Mouse (Mus musculus) adrenal gland, adult 18-20 months (tissue): ENCODE data around the gene B3gnt3. TPM values are rescaled to one million over a fixed set of nuclear protein-coding genes. Genes with fewer than 3 reads are reported as not detected.
"Not testable (repeated sequence)": the region's sequence is repeated elsewhere in the genome, so short reads cannot be mapped to it uniquely, and the experiment has no call there.

Experiments
- DNase-seq, 2 experiments: peaks; one replicate each; pipeline ENCODE4 v3.0.0; 2021 to 2022; ENCODE audit warnings: low spot score in 2 of 2
- long read RNA-seq, 2 experiments: library from polyadenylated mRNA; stranded (forward); transcript quantifications; one replicate each; pipeline ENCODE4 v2.0.0; 2021
- total RNA-seq, 2 experiments: library from RNA; stranded (reverse); gene quantifications; 1 replicate in 1 of 2; 2 replicates in 1 of 2; pipeline ENCODE4 v1.2.3; 2021

Gene B3gnt3
- total RNA-seq, result 1 to 10 TPM; 3.5 to 4.3 TPM
- long read RNA-seq, experiment 1, transcript B3gnt3-201 (3 exons, 3,055 nt), result major isoform, 9 of 11 reads
- long read RNA-seq, experiment 1, partial matches to known transcripts, result 0 of 11 reads
- long read RNA-seq, experiment 1, other reads (novel, unspliced or antisense), result 2 of 11 reads
- long read RNA-seq, experiment 2, partial matches to known transcripts, result 0 of 3 reads
- long read RNA-seq, experiment 2, other reads (novel, unspliced or antisense), result 1 of 3 reads

DNA sequence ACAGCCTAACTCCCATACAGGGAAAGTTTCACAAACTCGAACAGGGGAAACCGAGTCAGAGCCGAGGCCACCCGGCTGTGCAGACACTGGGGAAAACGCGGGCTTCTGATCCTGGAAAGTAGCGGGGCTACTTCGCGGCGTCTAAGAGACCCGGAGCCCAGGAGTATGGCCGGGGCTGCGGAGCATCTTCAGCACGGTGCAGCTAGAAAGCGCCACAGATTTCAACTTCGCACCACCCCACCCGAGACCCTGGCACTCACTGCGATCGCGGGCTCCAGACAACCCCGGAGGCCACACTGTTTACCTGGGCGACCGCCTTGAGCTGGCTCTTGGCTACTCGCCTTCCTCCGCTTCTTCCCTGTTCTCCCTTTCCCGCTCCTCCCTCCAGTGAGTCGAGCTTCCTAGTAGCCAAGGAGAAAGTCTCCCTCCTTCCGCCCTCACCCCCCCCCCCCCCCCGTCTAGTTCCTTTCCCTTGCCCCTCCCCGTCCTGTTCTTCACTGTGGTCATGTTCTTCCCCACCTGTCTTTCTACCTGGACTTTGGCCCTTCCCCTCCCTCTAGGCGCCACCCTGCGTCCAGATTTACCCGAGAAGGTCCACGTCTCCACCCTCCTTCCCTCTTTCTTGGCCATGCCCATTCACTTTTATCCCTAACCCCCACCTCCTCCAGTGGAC lies at the start of gene B3gnt3:
B3gnt3 (minus strand) TSS at position 376 of the 673 bp plus-strand sequence.
- no peak for DNase-seq

DNA sequence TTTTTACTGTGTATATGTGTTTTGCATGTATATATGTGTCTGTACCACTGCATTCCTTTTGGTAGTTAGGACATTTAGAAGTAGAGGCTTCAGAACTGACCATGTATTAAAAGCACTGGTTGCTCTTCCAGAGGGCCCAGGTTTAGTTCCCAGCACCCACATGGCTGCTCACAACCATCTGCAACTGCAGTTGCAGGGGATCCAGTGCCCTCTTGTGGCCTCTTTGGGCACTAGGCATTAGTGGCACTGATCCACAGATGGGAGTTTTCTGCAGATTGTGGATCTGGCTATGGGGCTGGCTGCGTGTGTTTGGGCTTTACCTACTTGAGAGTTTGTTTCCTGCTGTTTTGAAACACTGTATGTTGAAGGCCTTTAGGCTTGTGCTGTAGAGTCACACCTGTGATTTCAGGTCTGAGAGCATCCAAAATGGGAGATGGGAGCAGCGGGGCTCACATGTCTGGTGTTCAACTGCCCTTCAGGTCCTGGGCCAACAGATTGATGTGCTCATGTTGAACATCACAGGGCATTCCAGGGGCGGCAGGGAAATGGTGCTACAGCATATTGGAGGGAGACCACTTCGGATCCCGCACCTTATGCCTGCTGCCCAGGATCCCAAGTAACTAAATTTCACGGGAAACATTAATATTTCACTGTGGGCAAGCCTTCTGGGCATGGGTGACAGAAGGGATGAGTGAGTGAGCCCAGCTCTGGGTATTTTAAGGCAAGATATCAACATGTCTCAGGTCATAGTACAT lies 47.9 kb upstream of the B3gnt3 start:
- DNase-seq, result not testable (repeated sequence)

DNA sequence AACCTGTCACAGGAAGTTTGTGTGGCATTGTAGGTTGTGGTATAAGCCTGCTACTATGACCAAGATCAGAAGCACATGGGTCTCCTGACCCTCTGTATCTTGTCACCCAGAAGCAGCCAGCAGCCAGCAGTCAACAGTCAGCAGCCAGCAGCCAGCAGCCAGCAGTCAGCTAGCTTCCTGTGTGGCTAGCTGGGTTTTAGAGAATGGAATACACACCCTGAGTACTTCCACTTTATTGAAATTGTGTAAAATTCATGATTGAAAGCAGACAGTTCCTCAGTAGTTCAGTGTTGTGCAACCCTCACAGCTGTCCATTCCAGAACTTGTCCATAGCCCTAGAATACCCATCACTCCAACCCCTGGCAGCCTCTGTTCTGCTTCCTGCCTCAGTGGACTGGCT lies 45.5 kb upstream of the B3gnt3 start:
- DNase-seq, result not testable (repeated sequence)

DNA sequence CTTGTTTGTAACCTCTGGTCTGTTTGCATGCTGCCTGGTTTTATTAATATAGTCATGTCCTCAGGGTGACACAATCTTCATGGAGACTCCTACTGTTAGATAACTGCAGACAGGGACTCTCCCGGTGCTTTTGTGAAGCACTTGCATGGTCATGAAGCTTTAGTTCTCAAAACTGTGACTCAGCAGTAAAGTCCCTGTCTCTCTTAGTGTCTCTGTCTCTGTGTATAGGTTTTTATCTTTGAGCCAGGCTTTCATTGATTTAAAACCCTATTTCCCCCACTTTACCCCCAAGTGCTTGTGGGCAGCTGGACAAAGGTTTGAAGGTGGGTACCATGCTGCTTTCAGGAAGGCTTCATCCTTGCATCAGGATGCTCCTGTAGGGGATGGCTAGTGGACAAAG lies 43.7 kb upstream of the B3gnt3 start:
- DNase-seq, result no peak

DNA sequence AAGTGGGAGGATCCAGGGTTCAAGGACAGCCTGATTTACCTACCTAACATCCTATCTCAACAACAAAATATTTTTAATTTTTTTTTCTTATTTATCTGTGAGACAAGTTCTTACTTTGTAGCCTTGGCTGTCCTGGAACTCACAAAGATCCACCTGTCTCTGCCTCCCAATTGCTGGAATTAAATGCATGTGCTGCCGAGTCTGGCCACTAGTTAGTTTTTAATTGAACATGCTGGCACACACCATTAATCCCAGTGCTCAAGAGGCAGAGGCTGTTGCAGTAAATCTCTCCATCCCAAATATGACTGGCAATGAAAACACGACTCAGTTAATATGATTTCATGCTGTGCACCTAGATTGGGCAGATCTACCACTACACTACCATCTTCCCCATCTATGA lies 41.2 kb upstream of the B3gnt3 start:
- DNase-seq, result no peak

DNA sequence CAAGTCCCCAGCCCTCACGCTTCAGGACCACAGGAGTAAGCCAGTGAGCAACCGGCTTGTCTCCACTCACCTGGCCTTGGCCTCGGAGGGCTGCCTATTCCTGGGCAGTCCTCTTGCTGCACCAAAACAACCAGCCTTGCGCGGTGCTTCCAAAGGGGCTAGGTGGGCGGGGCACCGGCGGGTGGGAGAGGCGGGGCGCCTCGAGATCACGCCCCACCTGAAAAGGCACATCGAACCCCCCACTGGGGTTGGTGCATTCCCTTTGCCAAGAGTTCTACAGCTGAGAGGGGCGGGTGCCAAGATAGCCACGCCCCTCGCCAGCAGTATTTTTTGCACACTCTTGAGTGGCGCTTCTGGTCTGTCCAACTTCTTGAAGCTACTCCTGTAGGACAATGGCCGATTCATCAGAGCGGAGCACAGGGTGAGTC lies 40.1 kb upstream of the B3gnt3 start:
- no peak for DNase-seq

DNA sequence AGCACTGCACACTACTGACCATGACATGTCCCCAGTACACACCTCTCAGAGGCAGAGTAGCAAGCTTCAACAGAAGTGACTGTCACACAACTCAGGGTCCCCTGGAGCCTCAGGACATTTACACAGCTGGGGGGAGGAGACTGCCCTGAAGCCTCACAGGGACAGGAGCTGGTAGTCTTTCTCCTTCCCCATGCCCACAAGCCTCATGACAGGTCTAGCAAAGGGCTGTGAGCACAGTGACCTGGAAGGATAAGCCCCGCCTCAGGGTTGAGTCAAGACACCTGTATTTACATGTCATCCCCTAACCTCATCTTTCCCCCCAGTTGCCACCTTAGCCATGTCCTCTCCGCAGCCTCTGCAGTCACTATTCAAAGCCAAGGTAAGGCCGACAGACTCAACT lies 39.6 kb upstream of the B3gnt3 start:
- DNase-seq, result no peak

DNA sequence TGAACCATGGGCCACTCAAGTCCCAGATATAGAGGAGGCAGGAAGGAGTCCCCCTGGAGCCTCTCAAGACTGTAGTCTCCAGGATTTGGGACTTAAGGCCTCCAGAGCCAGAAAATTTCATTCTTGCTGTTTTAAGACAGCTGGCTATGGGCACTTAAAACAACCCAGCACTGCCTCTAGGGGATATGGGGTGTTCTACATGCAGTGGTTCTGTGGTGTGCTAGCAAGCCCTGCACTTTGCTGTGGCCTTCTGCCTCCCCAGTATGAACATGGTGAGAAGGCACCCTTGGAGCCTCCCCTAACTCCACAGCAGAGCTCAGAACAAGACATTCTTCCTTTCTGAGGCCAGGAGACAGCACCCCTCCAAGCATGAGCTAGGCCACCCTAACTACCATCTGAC lies 36.7 kb upstream of the B3gnt3 start:
- not testable (repeated sequence) for DNase-seq

DNA sequence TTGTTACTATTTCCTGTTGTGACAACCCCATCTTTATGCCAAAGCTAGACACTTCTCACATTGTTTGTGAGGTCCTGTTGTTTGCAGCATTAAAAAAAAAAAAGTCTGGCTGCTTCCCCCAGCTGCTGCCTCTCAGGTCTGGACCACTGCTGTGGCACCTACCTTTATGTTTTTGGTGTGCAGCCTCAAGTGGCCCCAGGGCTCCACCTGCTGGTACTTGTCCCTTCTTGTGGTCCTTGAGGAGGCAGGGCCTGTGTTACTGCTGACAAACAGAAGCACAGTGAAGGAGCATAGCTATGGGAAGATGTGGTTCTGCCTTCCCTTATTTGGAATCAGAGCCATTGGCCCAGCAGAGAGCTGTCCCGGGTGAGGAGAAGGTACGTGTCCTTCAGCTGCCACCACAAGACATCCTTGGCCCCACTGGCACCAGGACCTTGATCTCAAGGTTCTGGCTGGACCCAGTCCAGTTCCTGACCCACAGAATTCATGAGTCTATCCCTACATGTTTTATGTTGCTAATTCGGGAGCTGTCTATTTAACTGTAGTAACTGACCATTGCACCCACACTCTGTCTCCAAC lies 30.2 kb upstream of the B3gnt3 start:
- DNase-seq, result peak; percentile 36 to 52

DNA sequence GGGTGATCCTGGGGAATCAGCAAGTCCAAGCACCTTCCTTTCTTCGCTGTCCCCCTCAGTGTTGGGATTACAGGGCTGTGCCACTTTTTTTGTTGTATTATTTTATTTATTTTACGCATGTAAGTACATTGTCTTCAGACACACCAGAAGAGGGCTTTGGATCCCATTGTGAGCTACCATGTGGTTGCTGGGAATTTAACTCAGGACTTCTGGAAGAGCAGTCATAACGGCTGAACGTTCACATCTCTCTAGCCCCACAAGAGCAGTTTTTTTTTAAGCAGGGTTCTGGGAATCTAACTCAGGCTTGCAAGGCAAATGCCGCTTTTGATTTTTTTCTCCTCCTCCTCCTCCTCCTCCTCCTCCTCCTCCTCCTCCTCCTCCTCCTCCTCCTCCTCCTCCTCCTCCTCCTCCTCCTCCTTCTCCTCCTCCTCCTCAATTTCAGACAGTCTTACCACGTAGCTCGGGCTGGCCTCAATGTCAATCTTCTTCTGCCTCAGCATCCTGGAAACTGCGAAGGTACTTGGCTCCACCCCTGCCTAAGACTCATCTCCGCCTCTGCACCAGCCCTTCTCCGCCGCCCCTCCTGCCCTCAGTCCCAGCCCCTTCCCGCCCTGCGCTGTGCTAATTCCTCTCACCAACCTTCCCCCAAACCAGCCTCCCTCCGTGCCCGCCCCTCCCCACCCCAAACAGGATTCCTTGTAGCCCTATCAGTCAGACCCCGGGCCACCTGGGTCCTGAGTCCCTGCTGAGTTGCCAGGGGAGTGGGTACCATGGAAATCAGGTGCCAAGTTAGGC lies 27.4 kb upstream of the B3gnt3 start:
- no peak for DNase-seq

DNA sequence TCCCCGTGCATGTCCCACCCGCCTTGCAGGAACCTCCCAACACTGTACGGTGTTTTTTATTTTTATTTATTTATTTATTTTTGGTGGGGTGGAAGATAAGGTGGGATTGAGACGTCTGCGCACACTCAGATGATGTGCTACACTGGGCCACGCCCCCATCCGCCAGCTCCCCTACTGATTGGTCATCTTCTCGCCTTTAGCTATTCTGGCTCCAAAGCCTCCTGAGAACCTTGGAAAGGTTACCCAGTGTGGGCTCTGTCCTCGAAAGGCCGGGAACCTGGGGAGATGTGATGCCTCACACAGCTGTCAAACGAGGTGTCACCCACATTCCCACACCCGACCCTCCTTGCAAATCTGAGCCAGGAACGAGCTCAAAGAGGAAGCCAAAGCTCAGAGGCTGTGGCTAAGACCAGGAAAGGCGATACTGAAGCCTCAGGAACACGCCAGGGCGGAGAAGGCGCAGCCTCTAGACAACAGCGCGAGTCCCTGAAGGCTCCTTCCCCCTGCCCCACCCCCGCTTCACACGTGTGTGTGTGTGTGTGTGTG lies 26.7 kb upstream of the B3gnt3 start:
- DNase-seq, result no peak

DNA sequence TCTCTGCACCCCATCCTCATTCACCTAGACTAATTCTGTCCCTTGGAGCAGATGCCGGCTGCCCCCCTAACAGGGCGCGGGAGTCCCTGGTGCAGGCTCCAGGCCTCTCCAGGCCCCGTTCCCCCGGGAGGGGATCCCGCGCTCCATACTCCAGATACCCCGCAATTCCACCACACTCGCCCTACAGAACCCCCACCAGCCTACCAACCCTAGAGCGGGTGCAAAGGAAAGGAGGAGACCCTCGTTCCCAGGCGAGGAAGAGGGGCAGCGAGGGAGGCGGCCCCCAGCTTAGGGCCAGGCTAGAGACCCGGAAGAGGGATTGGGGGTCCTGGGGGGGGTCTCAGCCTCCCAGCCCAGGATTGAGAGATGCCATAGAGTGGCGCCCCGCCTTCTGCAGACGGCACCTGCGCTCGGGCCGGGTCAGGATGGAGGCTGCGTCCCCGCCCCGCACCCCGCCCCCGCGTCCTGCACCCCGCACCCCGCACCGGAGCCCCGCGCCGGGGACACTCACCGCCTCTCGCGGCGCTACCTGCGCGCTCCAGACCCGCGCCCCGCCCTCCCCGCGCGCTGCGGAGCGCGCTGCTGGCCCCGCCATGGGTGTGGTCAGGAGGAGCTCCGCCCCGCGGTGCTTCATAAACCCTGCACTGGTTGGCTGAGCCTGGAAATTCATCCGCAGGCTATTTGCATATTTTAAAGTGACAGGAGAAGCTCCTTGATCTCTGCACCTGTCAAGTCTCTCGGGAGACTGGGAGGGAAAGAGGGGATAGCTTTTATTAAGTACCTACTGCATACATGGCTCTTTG lies 23.7 kb upstream of the B3gnt3 start, which contains the start of gene Fcho1:
Fcho1 (minus strand) TSS at position 595 of the 803 bp plus-strand sequence.
- peak; percentile 37 to 64 for DNase-seq

DNA sequence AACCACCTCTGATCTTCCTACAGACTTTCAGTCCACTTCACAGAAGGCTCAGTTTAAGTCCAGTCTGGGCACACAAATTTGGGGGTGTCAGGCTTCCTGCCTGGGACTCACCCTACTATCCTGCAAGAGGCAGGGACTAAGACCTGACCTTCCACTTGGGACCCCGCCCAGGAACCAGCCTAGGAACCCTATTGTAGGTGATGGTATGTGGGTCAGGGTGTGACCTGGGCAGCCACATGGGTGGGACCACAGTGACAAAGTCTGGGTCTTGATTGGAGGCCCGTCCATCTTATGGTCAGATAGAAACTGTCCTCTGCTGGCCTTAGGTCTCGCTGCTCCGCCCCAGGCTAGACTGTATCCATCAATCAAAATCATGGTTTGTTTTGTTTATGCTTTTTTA lies 22.8 kb upstream of the B3gnt3 start:
- DNase-seq, result no peak

DNA sequence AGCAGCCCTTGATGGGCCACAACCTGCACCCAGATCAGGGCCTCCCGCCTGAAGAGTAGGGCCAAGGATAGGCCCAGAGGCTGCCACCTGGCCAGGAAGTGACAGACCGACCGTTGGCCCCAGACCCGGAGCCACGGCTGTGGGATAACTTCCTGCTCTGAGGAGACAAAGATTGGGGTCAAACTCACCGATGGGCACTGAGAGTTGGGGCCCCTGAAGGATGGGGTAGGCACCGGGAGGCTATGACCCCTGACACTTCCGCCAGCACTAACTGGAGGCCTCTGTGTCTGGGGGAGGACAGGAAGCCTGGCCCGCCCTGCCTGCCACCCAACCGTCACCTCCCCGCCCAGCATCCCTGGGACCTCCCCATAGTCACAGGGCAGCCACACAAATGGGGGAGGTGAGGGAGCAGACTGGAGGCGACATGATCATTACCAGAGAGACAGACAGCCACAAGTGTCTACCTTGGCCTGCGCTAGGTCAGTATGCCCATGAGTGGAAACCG lies 21.5 kb upstream of the B3gnt3 start:
- no peak for DNase-seq

DNA sequence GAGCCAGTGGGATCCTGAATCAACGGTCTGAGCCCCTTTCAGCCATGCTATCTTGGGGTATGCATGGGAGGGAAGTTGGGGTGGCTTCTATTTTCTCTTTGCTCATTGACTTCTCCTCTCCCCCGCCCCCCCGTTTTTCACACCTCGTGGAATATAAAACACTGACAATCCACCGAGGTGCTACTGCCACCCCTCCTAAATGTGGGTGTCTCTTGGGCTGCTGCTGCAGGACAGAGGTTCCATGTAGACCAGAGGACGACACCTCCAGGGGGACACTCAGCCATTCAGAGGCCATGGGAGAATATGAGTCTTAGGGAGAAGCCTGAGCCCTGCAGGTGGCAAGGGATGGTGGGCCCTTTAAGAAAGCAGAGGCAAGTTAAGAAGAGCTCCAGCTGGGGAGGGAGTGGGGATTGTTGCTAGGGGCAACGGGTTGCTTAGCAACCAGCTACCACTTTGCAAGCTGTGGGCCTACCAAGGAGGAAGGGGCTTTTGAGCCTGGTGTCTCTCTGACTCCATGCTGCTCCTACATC lies 18.4 kb upstream of the B3gnt3 start:
- no peak for DNase-seq

DNA sequence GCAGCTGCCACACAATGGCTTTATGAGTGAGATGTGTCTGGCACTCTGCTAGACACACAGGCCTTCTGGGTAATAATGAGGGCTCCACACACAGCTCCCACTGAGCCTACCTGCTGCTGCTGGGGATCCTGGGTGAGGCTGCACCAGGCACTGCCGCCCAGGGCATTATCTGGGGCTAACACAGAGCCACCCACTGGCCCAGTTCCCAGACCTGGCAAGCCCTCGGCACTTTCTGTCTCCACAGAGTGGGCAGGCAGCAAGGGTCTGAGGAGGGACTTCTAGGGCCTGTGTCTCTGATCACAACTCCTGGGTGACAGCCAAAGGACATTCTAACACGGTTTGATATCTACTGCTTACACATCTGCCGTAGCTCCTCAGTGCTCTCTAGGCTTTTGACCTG lies 17.6 kb upstream of the B3gnt3 start:
- DNase-seq, result no peak

DNA sequence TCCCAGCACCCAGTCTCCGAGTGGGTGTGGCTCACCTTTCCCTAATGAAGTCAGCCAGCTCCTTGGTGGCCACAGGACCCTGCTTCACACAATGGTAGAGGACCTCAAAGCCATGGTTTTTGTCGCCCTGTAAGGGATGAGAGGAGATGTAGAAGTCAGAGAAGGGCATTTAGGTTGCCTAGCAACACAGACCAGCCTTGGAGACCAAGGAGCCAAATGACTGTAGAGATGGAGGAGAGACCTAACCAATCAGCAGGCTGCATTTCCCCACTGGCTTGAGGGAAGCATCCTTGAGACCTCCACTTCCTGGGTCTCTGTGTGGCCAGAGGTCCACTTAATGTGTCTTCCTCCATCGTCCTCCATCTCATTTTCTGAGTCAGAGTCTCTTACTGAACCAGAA lies 16.7 kb upstream of the B3gnt3 start:
- DNase-seq, result no peak

DNA sequence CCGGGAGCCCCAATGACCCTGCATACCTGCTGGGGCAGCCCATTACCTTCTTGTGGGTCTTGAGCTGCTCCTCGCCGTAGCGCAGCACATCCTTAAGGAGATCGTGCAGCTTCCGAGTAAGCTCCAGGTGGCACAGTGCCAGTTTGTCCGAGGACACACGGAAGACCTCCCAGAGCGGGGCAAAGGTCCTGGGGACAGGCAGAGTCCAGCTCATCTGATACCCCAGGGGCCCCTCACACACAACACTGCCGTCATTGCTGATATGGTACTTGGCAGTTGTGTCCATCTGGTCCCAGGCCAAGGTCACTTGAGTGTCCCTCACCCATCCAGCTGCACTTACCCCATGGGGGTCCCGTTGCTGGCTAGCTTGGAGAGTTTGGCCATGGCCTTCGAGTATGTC lies 15.5 kb upstream of the B3gnt3 start:
- DNase-seq, result no peak

DNA sequence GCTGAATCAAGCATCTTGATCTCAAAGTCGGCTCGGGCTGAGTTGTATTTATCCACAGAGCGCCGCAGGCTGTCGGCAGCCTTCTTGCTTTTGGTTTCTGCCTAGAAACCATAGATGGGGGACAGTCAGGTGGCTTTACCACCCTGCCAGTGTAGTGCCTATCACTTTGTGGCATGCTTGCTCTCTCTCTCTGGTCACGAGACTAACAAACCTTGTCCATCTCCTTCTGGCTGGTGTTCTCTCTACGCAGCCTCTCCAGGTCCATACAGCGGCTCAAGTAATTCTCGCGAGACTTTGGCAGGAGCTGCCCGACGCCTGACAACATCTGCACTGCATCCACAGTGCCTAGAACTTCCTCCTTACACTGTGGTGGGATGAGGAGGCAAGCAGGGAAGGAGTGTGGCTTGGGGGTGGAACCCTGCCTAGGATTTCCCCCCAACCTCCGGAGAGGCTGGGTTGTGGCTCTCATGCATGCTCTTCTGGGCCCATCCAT lies 15.0 kb upstream of the B3gnt3 start:
- no peak for DNase-seq
